Mouse (Mus musculus) heart, postnatal 0 days (tissue): ENCODE data around the gene Pfdn5.

Experiments used
- CTCF ChIP-seq: IDR thresholded peaks from 2 replicates; pipeline ENCODE4 v1.5.1; 2016; ENCODE audit warnings: antibody characterized with exemption, control low read depth, low read depth
- EP300 ChIP-seq: IDR thresholded peaks from 2 replicates; pipeline ENCODE4 v1.6.1; 2016; ENCODE audit warnings: antibody characterized with exemption, low read depth

- TF ChIP-seq CTCF, result no peak
- TF ChIP-seq EP300, result no peak
These were observed 18.6 kb downstream of the Pfdn5 start for GRCm38 (mm10) chr15:102344490-102344889.
